Mouse (Mus musculus): ENCODE results near the gene Ncl. TPM values are rescaled to one million over a fixed set of nuclear protein-coding genes. Genes with fewer than 3 reads are reported as not detected.

Ncl gene
- total and polyA plus RNA-seq, 3 experiments, result 387 to 2,262 (median 1,241) TPM

DNA sequence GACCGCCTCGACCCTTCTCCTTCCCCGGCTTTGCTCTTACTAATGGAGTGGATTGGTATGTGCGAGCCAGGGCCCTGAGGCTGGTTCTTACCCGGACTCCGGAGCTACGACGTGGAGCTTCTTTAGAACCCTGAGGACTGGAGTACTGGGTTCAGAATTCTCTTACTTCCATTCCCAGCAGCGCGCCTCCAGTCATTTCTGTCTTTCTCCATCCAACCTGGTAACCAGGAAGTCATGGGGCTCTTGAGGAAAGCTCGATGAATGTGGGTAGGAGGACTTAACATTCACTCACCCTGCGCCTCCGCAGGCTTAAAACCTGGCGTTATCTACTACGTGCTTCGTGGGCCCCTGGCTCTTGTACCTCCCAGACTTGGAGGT lies 55.3 kb downstream of the Ncl start:
- no peaks in the 10 kb centered on the region for H3K9me3 ChIP-seq (replicated peaks)
- H3K36me3 ChIP-seq (replicated peaks), result no peaks in the 10 kb centered on the region
- peaks cover 32% of the 10 kb centered on the region for H3K4me1 ChIP-seq (ENCODE audit: insufficient read depth, low read depth, low read length)
- peaks cover 84% of the 10 kb centered on the region for H3K27me3 ChIP-seq (ENCODE audit: insufficient read depth, low read length)
- DNase-seq (ENCODE audit: low spot score), result no peak
- ATAC-seq (ENCODE audit: extremely low read depth, insufficient number of reproducible peaks, low FRiP score, poor library complexity, severe bottlenecking), result no peak
- no peak overlapping the region for H3K4me3 ChIP-seq (ENCODE audit: low read depth, low read length)
- TF ChIP-seq CTCF (IDR thresholded peaks at IDR 0.05; ENCODE audit: low read depth, low read length) (no peak), GATA2 (IDR thresholded peaks at IDR 0.05; ENCODE audit: borderline replicate concordance, low read depth, low read length) (no peak)

DNA sequence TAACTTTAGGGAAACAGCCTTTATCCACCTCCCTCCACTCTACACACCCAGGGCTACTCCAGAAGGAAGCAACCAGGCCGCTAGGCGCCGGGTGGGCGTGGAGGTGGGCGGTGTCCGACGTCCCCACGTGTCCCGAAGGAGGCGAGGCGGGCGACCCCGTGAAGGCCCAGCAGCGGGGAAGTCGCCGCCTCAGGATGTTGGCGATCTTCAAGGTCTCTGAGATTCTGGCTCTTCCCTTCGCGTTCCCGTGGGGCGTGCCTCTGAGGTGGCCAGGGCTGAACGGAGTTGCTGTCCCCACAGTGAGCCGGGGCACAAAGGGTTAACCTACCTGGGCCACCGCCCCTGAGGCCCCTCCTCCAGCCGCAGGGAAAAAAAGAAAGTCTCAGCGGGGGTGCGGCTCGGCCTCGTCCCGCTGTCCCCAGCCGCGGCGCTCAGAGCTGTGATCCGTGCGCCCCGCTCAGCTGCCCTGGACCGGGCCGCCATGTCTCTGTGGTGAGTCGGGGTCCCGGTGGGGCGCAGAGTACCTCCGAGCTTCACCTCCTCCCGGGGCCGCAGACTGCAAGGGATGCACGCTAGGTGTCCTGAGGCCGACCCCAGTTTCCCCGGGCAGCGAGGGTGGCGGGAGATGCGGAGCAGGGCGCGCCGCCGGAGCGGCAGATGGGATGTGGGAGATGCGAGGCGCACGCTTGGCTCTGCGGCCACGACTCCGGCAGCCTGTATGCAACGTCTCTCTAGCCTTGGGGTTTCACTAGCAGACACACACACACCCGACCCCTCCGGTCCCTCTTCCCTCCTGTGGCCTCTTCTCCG lies 55.9 kb downstream of the Ncl start:
- H3K9me3 ChIP-seq (replicated peaks), result no peaks in the 10 kb centered on the region
- H3K4me1 ChIP-seq (ENCODE audit: insufficient read depth, low read depth, low read length), result peaks cover 32% of the 10 kb centered on the region
- DNase-seq (ENCODE audit: low spot score) (peak; percentile 61), ATAC-seq (ENCODE audit: extremely low read depth, insufficient number of reproducible peaks, low FRiP score, poor library complexity, severe bottlenecking) (peak; percentile 32; the same call in 1 of the 2 replicates)
- TF ChIP-seq POLR2AphosphoS5 (IDR thresholded peaks at IDR 0.05; ENCODE audit: insufficient replicate concordance, low read depth, low read length) (no peak), GATA2 (IDR thresholded peaks at IDR 0.05; ENCODE audit: borderline replicate concordance, low read depth, low read length) (no peak), TAL1 (conservative IDR thresholded peaks at IDR 0.05; ENCODE audit: low read depth, low read length) (no peak), GATA1 (IDR thresholded peaks at IDR 0.05; ENCODE audit: borderline replicate concordance, low read length) (no peak)
- peak overlapping the region; percentile 58; the same call in 1 of the 2 replicates for H3K4me3 ChIP-seq (ENCODE audit: low read depth, low read length)
- H3K27me3 ChIP-seq (ENCODE audit: insufficient read depth, low read length), result peaks cover 86% of the 10 kb centered on the region
- no peaks in the 10 kb centered on the region for H3K36me3 ChIP-seq (replicated peaks)

DNA sequence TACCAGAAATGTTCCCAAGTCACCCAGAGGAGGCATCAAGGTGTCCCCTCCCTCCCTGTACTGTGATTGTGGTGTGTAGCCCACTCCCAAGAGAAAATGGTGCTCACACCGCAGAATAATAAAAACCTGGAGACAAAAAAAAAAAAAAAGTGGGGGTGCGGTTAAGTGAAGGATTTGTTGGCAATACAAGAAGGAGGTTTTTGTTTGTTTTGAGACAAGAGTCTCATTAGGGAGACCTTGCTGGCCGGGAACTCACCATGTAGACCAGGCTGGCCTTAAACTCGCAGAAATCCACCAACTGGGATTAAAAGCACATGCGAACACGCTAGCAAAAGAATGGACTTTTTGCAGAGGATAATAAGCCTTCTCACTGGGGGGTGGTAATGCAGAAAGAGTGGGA lies 56.7 kb downstream of the Ncl start, which contains the start of gene B3gnt7:
B3gnt7 (plus strand) TSS at position 301 of the 400 bp plus-strand sequence.
- no peak for DNase-seq (ENCODE audit: low spot score)
- H3K4me3 ChIP-seq (ENCODE audit: low read depth, low read length), result peak within 1 kb of the TSS; percentile 58; the same call in 1 of the 2 replicates
- peaks cover 90% of the 10 kb centered on the region for H3K27me3 ChIP-seq (ENCODE audit: insufficient read depth, low read length)
- TF ChIP-seq POLR2AphosphoS5 (IDR thresholded peaks at IDR 0.05; ENCODE audit: insufficient replicate concordance, low read depth, low read length) (no peak), GATA1 (IDR thresholded peaks at IDR 0.05; ENCODE audit: borderline replicate concordance, low read length) (no peak), CTCF (IDR thresholded peaks at IDR 0.05; ENCODE audit: low read depth, low read length) (no peak), GATA2 (IDR thresholded peaks at IDR 0.05; ENCODE audit: borderline replicate concordance, low read depth, low read length) (no peak), TAL1 (conservative IDR thresholded peaks at IDR 0.05; ENCODE audit: low read depth, low read length) (no peak)
- ATAC-seq (ENCODE audit: extremely low read depth, insufficient number of reproducible peaks, low FRiP score, poor library complexity, severe bottlenecking), result no peak
- H3K4me1 ChIP-seq (ENCODE audit: insufficient read depth, low read depth, low read length), result peaks cover 32% of the 10 kb centered on the region
- no peaks in the 10 kb centered on the region for H3K9me3 ChIP-seq (replicated peaks)
- no peaks in the 10 kb centered on the region for H3K36me3 ChIP-seq (replicated peaks)

DNA sequence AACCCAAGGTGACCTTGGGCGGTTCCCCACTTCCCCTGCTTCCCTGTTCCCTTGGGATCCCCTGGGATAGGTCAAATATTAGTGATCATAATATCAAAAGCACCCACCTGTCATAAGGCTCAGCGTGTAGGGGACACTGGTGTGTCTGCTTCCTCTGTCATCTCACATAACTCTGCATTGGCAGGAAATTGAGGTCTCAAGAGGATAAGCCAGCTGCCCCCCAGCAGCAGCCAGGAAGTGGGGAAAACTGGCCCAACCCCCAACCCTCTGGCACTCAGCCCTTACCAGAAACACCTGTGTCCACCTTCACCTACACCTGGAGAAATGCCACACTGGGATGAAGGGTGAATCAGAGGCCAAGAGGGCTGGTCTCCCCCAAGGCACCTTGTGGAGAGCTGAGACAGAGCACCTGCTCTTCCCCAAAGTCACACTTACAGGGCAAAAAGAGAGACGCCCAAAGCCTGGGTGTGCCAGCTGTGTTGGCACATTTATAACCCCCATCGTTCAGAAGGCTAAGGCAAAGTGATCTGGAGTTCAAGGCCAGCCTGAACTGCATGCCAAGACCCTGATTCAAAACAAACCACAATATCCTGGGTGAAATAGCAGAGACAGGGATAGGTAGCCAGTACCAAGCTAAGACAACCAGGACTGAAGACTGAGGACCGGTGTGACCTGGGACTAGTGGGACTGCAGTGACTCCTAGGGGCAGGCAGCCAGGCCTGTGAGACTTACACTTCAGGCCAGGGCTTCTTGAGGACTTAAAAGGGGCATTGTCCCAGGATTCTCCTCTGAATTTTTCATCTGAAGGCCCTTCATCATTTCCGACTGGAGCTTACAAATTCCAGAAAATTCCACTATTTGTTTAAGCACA lies 57.7 kb downstream of the Ncl start:
- Histone ChIP-seq H3K36me3 (replicated peaks) (no peaks in the 10 kb centered on the region), H3K4me3 (ENCODE audit: low read depth, low read length) (no peak overlapping the region), H3K9me3 (replicated peaks) (no peaks in the 10 kb centered on the region), H3K4me1 (ENCODE audit: insufficient read depth, low read depth, low read length) (peaks cover 32% of the 10 kb centered on the region), H3K27me3 (ENCODE audit: insufficient read depth, low read length) (peaks cover 89% of the 10 kb centered on the region)
- no peak for DNase-seq (ENCODE audit: low spot score)
- TF ChIP-seq POLR2AphosphoS5 (IDR thresholded peaks at IDR 0.05; ENCODE audit: insufficient replicate concordance, low read depth, low read length), result no peak
- no peak for TF ChIP-seq GATA1 (IDR thresholded peaks at IDR 0.05; ENCODE audit: borderline replicate concordance, low read length)
- TF ChIP-seq TAL1 (conservative IDR thresholded peaks at IDR 0.05; ENCODE audit: low read depth, low read length), result no peak
- TF ChIP-seq CTCF (IDR thresholded peaks at IDR 0.05; ENCODE audit: low read depth, low read length), result no peak
- TF ChIP-seq GATA2 (IDR thresholded peaks at IDR 0.05; ENCODE audit: borderline replicate concordance, low read depth, low read length), result no peak
- ATAC-seq (ENCODE audit: extremely low read depth, insufficient number of reproducible peaks, low FRiP score, poor library complexity, severe bottlenecking), result no peak

DNA sequence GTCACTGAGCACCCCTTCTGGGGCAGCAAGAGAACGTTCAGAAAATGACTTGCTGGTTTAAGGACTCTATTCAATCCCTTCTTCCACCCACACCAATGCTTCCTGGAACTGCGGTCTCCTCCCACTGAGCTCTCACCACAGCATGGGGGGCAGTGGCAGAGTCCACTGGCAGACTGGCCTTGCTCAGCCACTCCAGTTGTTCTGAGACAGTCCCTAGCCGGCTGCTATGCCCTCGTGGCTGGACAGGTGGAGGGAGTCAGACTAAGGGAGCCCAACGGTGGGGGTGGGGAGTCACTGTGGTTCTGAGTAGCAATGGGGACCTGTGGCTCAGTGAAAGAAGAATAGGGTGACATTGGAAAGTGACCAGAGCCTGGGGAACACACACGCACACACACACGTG lies 58.5 kb downstream of the Ncl start:
- peaks cover 87% of the 10 kb centered on the region for H3K27me3 ChIP-seq (ENCODE audit: insufficient read depth, low read length)
- ATAC-seq (ENCODE audit: extremely low read depth, insufficient number of reproducible peaks, low FRiP score, poor library complexity, severe bottlenecking) (no peak), DNase-seq (ENCODE audit: low spot score) (no peak)
- H3K36me3 ChIP-seq (replicated peaks), result no peaks in the 10 kb centered on the region
- TF ChIP-seq GATA1 (IDR thresholded peaks at IDR 0.05; ENCODE audit: borderline replicate concordance, low read length), result no peak
- H3K9me3 ChIP-seq (replicated peaks), result no peaks in the 10 kb centered on the region
- H3K4me1 ChIP-seq (ENCODE audit: insufficient read depth, low read depth, low read length), result peaks cover 32% of the 10 kb centered on the region
- H3K4me3 ChIP-seq (ENCODE audit: low read depth, low read length), result peak overlapping the region; percentile 37; the same call in 1 of the 2 replicates

DNA sequence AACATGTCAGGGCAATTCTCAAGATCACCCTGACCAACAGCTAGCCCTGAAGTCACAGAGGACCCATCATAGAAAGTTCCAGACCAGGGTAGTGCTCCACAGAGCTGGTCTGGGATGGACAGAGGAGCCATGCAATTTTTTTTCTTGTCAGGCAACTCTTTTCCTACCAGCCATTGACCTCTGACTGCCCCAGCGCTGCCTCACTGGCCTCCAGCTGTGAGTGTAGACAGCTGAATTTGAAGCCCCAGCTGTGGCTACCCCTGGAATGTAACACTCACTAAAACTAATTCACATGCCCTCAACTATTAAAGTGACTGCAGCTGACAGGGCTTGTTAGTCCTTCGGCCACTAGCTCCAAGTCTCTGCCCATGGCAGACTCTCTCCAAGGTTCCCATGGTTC lies 59.1 kb downstream of the Ncl start:
- TF ChIP-seq GATA2 (IDR thresholded peaks at IDR 0.05; ENCODE audit: borderline replicate concordance, low read depth, low read length), result no peak
- no peak for TF ChIP-seq TAL1 (conservative IDR thresholded peaks at IDR 0.05; ENCODE audit: low read depth, low read length)
- no peak for TF ChIP-seq GATA1 (IDR thresholded peaks at IDR 0.05; ENCODE audit: borderline replicate concordance, low read length)
- Histone ChIP-seq H3K4me3 (ENCODE audit: low read depth, low read length) (no peak overlapping the region), H3K4me1 (ENCODE audit: insufficient read depth, low read depth, low read length) (peaks cover 32% of the 10 kb centered on the region)

More for the DNA sequence above, 59.1 kb downstream of the Ncl start:
- ATAC-seq (ENCODE audit: extremely low read depth, insufficient number of reproducible peaks, low FRiP score, poor library complexity, severe bottlenecking), result no peak
- DNase-seq (ENCODE audit: low spot score), result no peak
- H3K36me3 ChIP-seq (replicated peaks), result no peaks in the 10 kb centered on the region
- H3K9me3 ChIP-seq (replicated peaks), result no peaks in the 10 kb centered on the region
- peaks cover 85% of the 10 kb centered on the region for H3K27me3 ChIP-seq (ENCODE audit: insufficient read depth, low read length)

Other genes with a start within 250 kb of the Ncl start
- gene Htr2b, start 247.4 kb downstream of the Ncl start, total RNA-seq (2014; fragmentation: Nextera tagmentation), result not detected in 2 replicates
- gene Htr2b, start 247.4 kb downstream of the Ncl start, total RNA-seq (2017), result 0.11 and 0.12 TPM in 2 replicates
- not detected in 2 replicates for gene Htr2b, start 247.4 kb downstream of the Ncl start, polyA plus RNA-seq (2012)
- 8.2 and 15.5 TPM in 2 replicates for gene Gm21972, start 225.8 kb downstream of the Ncl start, total RNA-seq (2014; fragmentation: Nextera tagmentation)
- gene Gm21972, start 225.8 kb downstream of the Ncl start, total RNA-seq (2017), result 9.3 and 17.7 TPM in 2 replicates
- gene Gm21972, start 225.8 kb downstream of the Ncl start, polyA plus RNA-seq (2012), result 9.2 and 10.7 TPM in 2 replicates
- gene Armc9, start 204.6 kb downstream of the Ncl start, total RNA-seq (2014; fragmentation: Nextera tagmentation), result 11.2 and 15.0 TPM in 2 replicates
- 8.0 and 12.3 TPM in 2 replicates for gene Armc9, start 204.6 kb downstream of the Ncl start, total RNA-seq (2017)
- gene Armc9, start 204.6 kb downstream of the Ncl start, polyA plus RNA-seq (2012), result 4.0 and 4.8 TPM in 2 replicates
- gene B3gnt7, start 56.6 kb downstream of the Ncl start, total RNA-seq (2014; fragmentation: Nextera tagmentation), result not detected in 2 replicates
- 0.12 and 0.16 TPM in 2 replicates for gene B3gnt7, start 56.6 kb downstream of the Ncl start, total RNA-seq (2017)
- gene B3gnt7, start 56.6 kb downstream of the Ncl start, polyA plus RNA-seq (2012), result 0.02 TPM in 1 of 2 replicates, not detected in the other
- gene Nmur1, start 66.8 kb upstream of the Ncl start, total RNA-seq (2014; fragmentation: Nextera tagmentation), result not detected in 2 replicates
- gene Nmur1, start 66.8 kb upstream of the Ncl start, total RNA-seq (2017), result not detected in 2 replicates
- gene Nmur1, start 66.8 kb upstream of the Ncl start, polyA plus RNA-seq (2012), result not detected in 2 replicates
- gene Tex44, start 66.9 kb upstream of the Ncl start, total RNA-seq (2014; fragmentation: Nextera tagmentation), result not detected in 2 replicates
- 0.16 and 0.17 TPM in 2 replicates for gene Tex44, start 66.9 kb upstream of the Ncl start, total RNA-seq (2017)
- gene Tex44, start 66.9 kb upstream of the Ncl start, polyA plus RNA-seq (2012), result not detected in 2 replicates
- gene Ptma, start 167.3 kb upstream of the Ncl start, total RNA-seq (2014; fragmentation: Nextera tagmentation), result 2,671 and 3,097 TPM in 2 replicates
- gene Ptma, start 167.3 kb upstream of the Ncl start, total RNA-seq (2017), result 4,796 and 5,087 TPM in 2 replicates
- 14,052 and 14,774 TPM in 2 replicates for gene Ptma, start 167.3 kb upstream of the Ncl start, polyA plus RNA-seq (2012)
- gene Pde6d, start 223.2 kb upstream of the Ncl start, total RNA-seq (2014; fragmentation: Nextera tagmentation), result 82.7 and 83.8 TPM in 2 replicates
- 21.8 and 23.4 TPM in 2 replicates for gene Pde6d, start 223.2 kb upstream of the Ncl start, total RNA-seq (2017)
- gene Pde6d, start 223.2 kb upstream of the Ncl start, polyA plus RNA-seq (2012), result 56.7 and 72.3 TPM in 2 replicates
- 16.9 and 33.6 TPM in 2 replicates for gene Cops7b, start 223.5 kb upstream of the Ncl start, total RNA-seq (2014; fragmentation: Nextera tagmentation)
- gene Cops7b, start 223.5 kb upstream of the Ncl start, total RNA-seq (2017), result 29.1 and 29.3 TPM in 2 replicates
- gene Cops7b, start 223.5 kb upstream of the Ncl start, polyA plus RNA-seq (2012), result 43.8 and 47.6 TPM in 2 replicates

Data from G1E (cell line).